Mouse (Mus musculus): ENCODE measurements at regions not wholly inside any gene's neighbourhood (a gene's known extent, or its start where the extent isn't known, plus 50 kb on each side); places are given as distances from the start of the nearest gene placed in this dataset.
"Not testable (repeated sequence)": the region's sequence is repeated elsewhere in the genome, so short reads cannot be mapped to it uniquely, and the experiment has no call there.

DNA sequence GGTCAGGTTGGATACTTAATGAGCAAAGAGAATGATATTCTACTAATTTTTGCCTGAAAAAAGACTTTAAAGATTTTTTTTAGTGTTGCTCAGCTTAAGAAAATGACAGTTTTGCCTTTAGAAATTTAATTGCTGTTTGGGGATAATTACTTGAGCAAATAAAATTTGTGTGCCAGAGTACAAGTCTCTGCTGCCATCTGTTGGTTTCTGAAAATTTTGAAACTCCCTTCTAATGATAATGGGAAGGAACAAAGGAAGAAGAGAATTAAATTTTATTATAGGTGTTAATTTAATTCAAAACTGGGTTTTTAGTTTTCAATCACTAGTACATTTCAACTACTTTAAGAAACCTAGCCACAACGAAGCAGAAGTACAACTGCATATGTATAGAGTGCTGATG lies 94.1 kb downstream of the Gm17521 start:
- DNase-seq (ENCODE audit: low read depth), result no peak

DNA sequence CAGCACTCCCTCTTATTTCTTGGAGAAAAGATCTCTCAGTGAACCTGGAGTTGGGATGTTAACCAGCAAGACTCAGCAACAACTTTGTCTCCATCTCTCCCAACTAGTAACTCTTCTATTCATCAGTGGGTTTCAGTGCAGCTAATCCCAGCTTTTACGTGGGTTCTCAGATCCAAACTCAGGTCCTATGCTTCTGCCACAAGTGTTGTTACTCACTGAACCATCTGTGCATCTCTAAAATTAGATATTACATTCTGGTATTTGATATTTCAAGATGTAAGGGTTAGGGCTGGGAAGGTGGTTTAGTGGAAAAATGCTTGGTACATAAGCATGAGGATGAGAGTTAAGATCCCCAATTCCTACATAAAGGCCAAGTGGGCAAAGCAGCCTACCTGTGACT lies 136.8 kb downstream of the Gm17521 start:
- no peak for DNase-seq (ENCODE audit: low read depth)

DNA sequence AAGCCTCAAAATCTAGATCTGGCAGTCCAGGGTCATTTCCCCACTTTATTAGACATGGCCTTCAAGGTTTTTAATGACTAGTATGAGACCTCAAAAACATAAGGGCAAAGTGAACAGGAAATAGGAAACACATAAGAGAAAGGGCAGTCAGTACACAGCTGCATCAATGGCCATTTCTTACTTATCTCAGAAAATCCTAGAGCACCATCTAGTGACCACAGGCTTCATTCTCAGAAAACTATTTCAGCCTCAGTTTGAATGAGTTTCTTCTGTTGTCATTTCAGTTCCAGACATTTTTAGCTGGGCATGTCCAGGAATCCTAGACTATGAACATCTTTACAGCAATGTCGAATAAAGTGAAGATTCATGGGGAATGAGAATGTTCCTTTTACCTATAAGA lies 175.0 kb downstream of the Gm17521 start:
- no peak for DNase-seq (ENCODE audit: low read depth)

DNA sequence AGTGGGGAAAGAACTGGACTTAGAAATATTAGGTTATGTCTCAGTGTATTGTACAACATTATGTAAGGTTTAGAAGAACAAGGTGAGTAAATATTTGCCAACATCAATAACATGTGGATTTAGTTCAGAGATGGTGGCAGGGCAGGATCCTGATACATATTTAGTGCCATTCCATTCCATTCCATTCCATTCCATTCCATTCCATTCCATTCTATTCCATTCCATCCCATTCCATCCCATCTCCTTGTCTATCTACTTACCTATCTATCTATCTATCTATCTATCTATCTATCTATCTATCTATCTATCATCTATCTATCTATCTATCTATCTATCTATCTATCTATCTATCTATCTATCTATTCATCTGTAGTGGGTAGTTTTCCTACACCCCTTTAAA lies 198.2 kb downstream of the Gm17521 start:
- not testable (repeated sequence) for DNase-seq (ENCODE audit: low read depth)

DNA sequence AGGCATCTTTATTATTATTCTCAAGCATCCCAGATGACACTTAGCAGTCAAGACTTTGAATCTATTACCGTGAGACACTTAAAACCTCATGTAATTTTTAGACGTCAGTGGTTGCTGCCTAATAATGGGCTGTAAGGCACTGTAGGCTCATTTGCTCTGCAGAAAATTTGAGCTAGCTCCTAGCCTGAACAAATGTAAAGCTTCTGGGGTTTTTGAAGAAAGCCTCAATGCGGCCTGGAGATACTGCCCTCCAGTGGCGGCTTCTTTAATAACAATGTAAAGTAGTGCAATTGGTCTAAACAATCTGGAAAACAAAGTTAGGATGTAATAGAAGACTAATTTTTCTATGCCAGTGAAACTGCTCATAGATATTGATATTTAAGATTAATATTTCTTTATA lies 203.4 kb downstream of the Gm17521 start:
- peak; percentile 1 for DNase-seq (ENCODE audit: low read depth)

Measured in c-Kit-positive CD71-positive TER-119-negative erythroid progenitor cells, embryonic 14.5 days (primary cell).